Mouse (Mus musculus): ENCODE measurements at regions not wholly inside any gene's neighbourhood (a gene's known extent, or its start where the extent isn't known, plus 50 kb on each side); places are given as distances from the start of the nearest gene placed in this dataset.

DNA sequence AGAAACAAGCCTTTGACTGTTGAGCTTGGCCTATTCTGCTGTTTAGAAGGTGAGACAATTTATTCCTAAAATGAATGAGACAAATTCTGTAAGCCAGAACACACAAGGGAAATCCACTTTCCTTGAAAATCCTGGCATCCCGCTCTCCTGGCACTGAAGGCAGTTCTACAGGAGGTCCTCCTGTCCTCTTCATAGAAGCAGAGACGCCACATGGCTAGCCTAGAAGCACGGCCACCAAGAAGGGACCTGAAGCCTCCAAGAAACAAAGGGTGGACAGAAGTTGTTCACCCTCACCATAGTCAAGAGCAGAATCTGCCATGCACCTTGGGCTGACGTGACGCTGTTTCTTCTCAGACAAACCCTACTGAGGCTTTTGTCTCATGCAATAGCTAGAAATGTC is 247.7 kb downstream of the Ccdc91 start:
- Histone ChIP-seq H3K27ac (ENCODE audit: control insufficient read depth, low read depth, low read length) (no peak overlapping the region), H3K27me3 (ENCODE audit: control insufficient read depth in 1 of 2, insufficient read depth in 2 of 2, low read length in 2 of 2) (no peaks in the 10 kb centered on the region), H3K36me3 (ENCODE audit: control insufficient read depth in 1 of 2, insufficient read depth in 2 of 2, low read length in 2 of 2) (no peaks in the 10 kb centered on the region), H3K4me3 (ENCODE audit: control insufficient read depth in 1 of 2, insufficient read depth in 1 of 2, low read depth in 2 of 2, low read length in 2 of 2) (no peak overlapping the region), H3K9ac (ENCODE audit: control insufficient read depth, low read depth, low read length, poor library complexity, severe bottlenecking) (no peak overlapping the region), H3K79me2 (ENCODE audit: control insufficient read depth, insufficient read depth, low read length, poor library complexity) (no peaks in the 10 kb centered on the region), H3K4me1 (ENCODE audit: control insufficient read depth in 1 of 2, insufficient read depth in 2 of 2, low read length in 2 of 2) (no peaks in the 10 kb centered on the region), H3K9me3 (replicated peaks; ENCODE audit: insufficient read depth, low read length) (no peaks in the 10 kb centered on the region)
- no peak for TF ChIP-seq JUND (IDR thresholded peaks at IDR 0.05; ENCODE audit: low read depth, low read length)
- TF ChIP-seq MAFK (IDR thresholded peaks at IDR 0.05; ENCODE audit: borderline replicate concordance, low read depth, low read length), result no peak
- TF ChIP-seq MAX (IDR thresholded peaks at IDR 0.05; ENCODE audit: low read length), result no peak
- TF ChIP-seq UBTF (IDR thresholded peaks at IDR 0.05; ENCODE audit: borderline replicate concordance, insufficient read depth, low read depth, low read length), result no peak
- no peak for TF ChIP-seq USF2 (IDR thresholded peaks at IDR 0.05; ENCODE audit: borderline replicate concordance in 1 of 2, insufficient read depth in 1 of 2, low read depth in 1 of 2, low read length in 2 of 2)
- TF ChIP-seq NRF1 (IDR thresholded peaks at IDR 0.05; ENCODE audit: insufficient read depth, low read depth, low read length, poor library complexity, severe bottlenecking), result no peak
- no peak for TF ChIP-seq E2F4 (IDR thresholded peaks at IDR 0.05; ENCODE audit: borderline replicate concordance, low read depth, low read length)
- no peak for TF ChIP-seq CHD1 (IDR thresholded peaks at IDR 0.05; ENCODE audit: low read depth, low read length)
- no peak for TF ChIP-seq ZKSCAN1 (IDR thresholded peaks at IDR 0.05; ENCODE audit: low read depth, low read length)
- no peak for DNase-seq (ENCODE audit: low read depth, low spot score)

DNA sequence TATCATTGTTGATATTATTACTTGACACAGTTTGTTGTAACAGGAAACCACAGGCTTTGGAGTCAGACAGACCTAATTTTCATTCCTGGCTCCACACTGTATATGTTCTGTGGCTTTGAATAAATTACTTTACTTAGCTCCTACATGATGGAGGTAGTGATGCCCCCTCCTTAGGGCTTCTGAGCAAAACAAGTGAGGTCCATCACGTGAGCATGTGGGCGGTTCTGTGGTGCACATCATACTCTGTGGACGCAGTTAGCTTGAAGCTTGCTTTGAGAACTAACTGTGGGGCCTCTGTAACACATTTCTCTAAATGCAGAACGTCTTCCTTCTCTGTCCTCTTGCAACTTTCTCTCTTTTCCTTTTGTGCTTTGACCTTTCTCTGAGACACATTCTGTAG is 251.4 kb downstream of the Ccdc91 start:
- H3K4me1 ChIP-seq (ENCODE audit: control insufficient read depth in 1 of 2, insufficient read depth in 2 of 2, low read length in 2 of 2), result no peaks in the 10 kb centered on the region
- no peaks in the 10 kb centered on the region for H3K27me3 ChIP-seq (ENCODE audit: control insufficient read depth in 1 of 2, insufficient read depth in 2 of 2, low read length in 2 of 2)

More for the DNA sequence above, 251.4 kb downstream of the Ccdc91 start:
- Histone ChIP-seq H3K9me3 (replicated peaks; ENCODE audit: insufficient read depth, low read length) (no peaks in the 10 kb centered on the region), H3K79me2 (ENCODE audit: control insufficient read depth, insufficient read depth, low read length, poor library complexity) (no peaks in the 10 kb centered on the region), H3K27ac (ENCODE audit: control insufficient read depth, low read depth, low read length) (no peak overlapping the region), H3K4me3 (ENCODE audit: control insufficient read depth in 1 of 2, insufficient read depth in 1 of 2, low read depth in 2 of 2, low read length in 2 of 2) (no peak overlapping the region), H3K9ac (ENCODE audit: control insufficient read depth, low read depth, low read length, poor library complexity, severe bottlenecking) (no peak overlapping the region), H3K36me3 (ENCODE audit: control insufficient read depth in 1 of 2, insufficient read depth in 2 of 2, low read length in 2 of 2) (no peaks in the 10 kb centered on the region)
- TF ChIP-seq ZC3H11A (IDR thresholded peaks at IDR 0.05; ENCODE audit: low read depth, low read length), result no peak
- no peak for TF ChIP-seq USF2 (IDR thresholded peaks at IDR 0.05; ENCODE audit: borderline replicate concordance in 1 of 2, insufficient read depth in 1 of 2, low read depth in 1 of 2, low read length in 2 of 2)
- no peak for TF ChIP-seq UBTF (IDR thresholded peaks at IDR 0.05; ENCODE audit: borderline replicate concordance, insufficient read depth, low read depth, low read length)
- no peak for TF ChIP-seq ELF1 (IDR thresholded peaks at IDR 0.05; ENCODE audit: low read depth, low read length)
- TF ChIP-seq JUND (IDR thresholded peaks at IDR 0.05; ENCODE audit: low read depth, low read length), result no peak
- no peak for TF ChIP-seq MEF2A (IDR thresholded peaks at IDR 0.05; ENCODE audit: extremely low read depth, insufficient replicate concordance, low read depth, low read length, poor library complexity, severe bottlenecking)
- TF ChIP-seq MYB (IDR thresholded peaks at IDR 0.05; ENCODE audit: low read depth, low read length), result no peak
- no peak for TF ChIP-seq ZMIZ1 (IDR thresholded peaks at IDR 0.05; ENCODE audit: low read depth, low read length)
- TF ChIP-seq TCF12 (IDR thresholded peaks at IDR 0.05; ENCODE audit: low read depth, low read length), result no peak
- DNase-seq (ENCODE audit: low read depth, low spot score), result no peak
